Mouse (Mus musculus) megakaryocyte, embryonic 14.5 days (primary cell): ENCODE data around the gene Lingo1. TPM values are rescaled to one million over a fixed set of nuclear protein-coding genes. Genes with fewer than 3 reads are reported as not detected.

Source experiments
- H3K27me3 ChIP-seq: replicated peaks from 2 replicates; pipeline ENCODE3; 2012; ENCODE audit warnings: inconsistent platforms
- H3K36me3 ChIP-seq: replicated peaks from 2 replicates; pipeline ENCODE3; 2012; ENCODE audit warnings: low read length, inconsistent platforms, mixed read lengths
- H3K4me1 ChIP-seq: 2 replicates; pipeline ENCODE4 v1.6.1; 2012; ENCODE audit warnings: inconsistent platforms
- H3K4me3 ChIP-seq: replicated peaks from 2 replicates; pipeline ENCODE3; 2012; ENCODE audit warnings: moderate library complexity, mild to moderate bottlenecking, inconsistent platforms
- H3K9me3 ChIP-seq: 2 replicates; pipeline ENCODE4 v1.6.1; 2012; ENCODE audit warnings: inconsistent platforms
- FLI1 ChIP-seq: IDR thresholded peaks from 2 replicates; pipeline ENCODE4 v1.6.1; 2012; ENCODE audit warnings: low read length, inconsistent platforms, mixed read lengths
- GATA1 ChIP-seq: IDR thresholded peaks from 3 replicates; pipeline ENCODE4 v1.6.1; 2012; ENCODE audit warnings: mixed read lengths, low read length, inconsistent platforms, borderline replicate concordance
- polyA plus RNA-seq: library from polyadenylated mRNA; stranded (reverse); fragments of >175 nt; gene quantifications from 2 replicates; pipeline ENCODE4 v1.2.3, GENCODE M21; 2012; ENCODE audit warnings: low replicate concordance; ENCODE audit not compliant: insufficient read depth

Lingo1 gene
- polyA plus RNA-seq, 1 experiment: 15.1 TPM

GRCm38 (mm10) chr9:56612798-56613183, 183.5 kb downstream of the Lingo1 start:
- H3K27me3 ChIP-seq: peaks cover 64% of the 10 kb centered on the region
- no peaks in the 10 kb centered on the region for H3K9me3 ChIP-seq
- no peaks in the 10 kb centered on the region for H3K36me3 ChIP-seq
- H3K4me3 ChIP-seq: no peak overlapping the region
- no peak for TF ChIP-seq FLI1
- no peak for TF ChIP-seq GATA1
- H3K4me1 ChIP-seq: peaks cover 11% of the 10 kb centered on the region; the same call in 1 of the 2 replicates

GRCm38 (mm10) chr9:56611912-56612797, 184.1 kb downstream of the Lingo1 start:
- H3K4me1 ChIP-seq: peaks cover 11% of the 10 kb centered on the region; the same call in 1 of the 2 replicates
- H3K36me3 ChIP-seq: no peaks in the 10 kb centered on the region
- no peak overlapping the region for H3K4me3 ChIP-seq
- no peak for TF ChIP-seq GATA1
- no peak for TF ChIP-seq FLI1
- H3K27me3 ChIP-seq: peaks cover 64% of the 10 kb centered on the region
- H3K9me3 ChIP-seq: no peaks in the 10 kb centered on the region

GRCm38 (mm10) chr9:56610955-56611354, 185.3 kb downstream of the Lingo1 start:
- TF ChIP-seq GATA1 (no peak), FLI1 (no peak)
- Histone ChIP-seq H3K36me3 (no peaks in the 10 kb centered on the region), H3K27me3 (peaks cover 54% of the 10 kb centered on the region), H3K4me1 (peaks cover 11% of the 10 kb centered on the region; the same call in 1 of the 2 replicates), H3K4me3 (no peak overlapping the region), H3K9me3 (no peaks in the 10 kb centered on the region)

- peaks cover 57% of the 10 kb centered on the region for H3K27me3 ChIP-seq
- H3K36me3 ChIP-seq: no peaks in the 10 kb centered on the region
- H3K9me3 ChIP-seq: no peaks in the 10 kb centered on the region
- no peak overlapping the region for H3K4me3 ChIP-seq
- TF ChIP-seq FLI1 (no peak), GATA1 (no peak)
- peaks cover 11% of the 10 kb centered on the region; the same call in 1 of the 2 replicates for H3K4me1 ChIP-seq
Observed at GRCm38 (mm10) chr9:56610466-56610865, 185.8 kb downstream of the Lingo1 start.

- peaks cover 11% of the 10 kb centered on the region; the same call in 1 of the 2 replicates for H3K4me1 ChIP-seq
- peaks cover 59% of the 10 kb centered on the region for H3K27me3 ChIP-seq
- TF ChIP-seq GATA1 (no peak), FLI1 (no peak)
Observed at GRCm38 (mm10) chr9:56609486-56609885, 186.8 kb downstream of the Lingo1 start.

GRCm38 (mm10) chr9:56608691-56609351, 187.4 kb downstream of the Lingo1 start:
- no peak overlapping the region for H3K4me3 ChIP-seq
- H3K36me3 ChIP-seq: no peaks in the 10 kb centered on the region
- peaks cover 11% of the 10 kb centered on the region; the same call in 1 of the 2 replicates for H3K4me1 ChIP-seq
- no peaks in the 10 kb centered on the region for H3K9me3 ChIP-seq
- H3K27me3 ChIP-seq: peaks cover 60% of the 10 kb centered on the region
- TF ChIP-seq GATA1: no peak
- no peak for TF ChIP-seq FLI1

More at GRCm38 (mm10) chr9:56609486-56609885, 186.8 kb downstream of the Lingo1 start:
- H3K4me3 ChIP-seq: no peak overlapping the region
- no peaks in the 10 kb centered on the region for H3K9me3 ChIP-seq
- no peaks in the 10 kb centered on the region for H3K36me3 ChIP-seq

GRCm38 (mm10) chr9:56606082-56606740, 190.1 kb downstream of the Lingo1 start:
- peaks cover 6% of the 10 kb centered on the region; the same call in 1 of the 2 replicates for H3K4me1 ChIP-seq
- TF ChIP-seq GATA1 (no peak), FLI1 (no peak)
- H3K9me3 ChIP-seq: no peaks in the 10 kb centered on the region
- H3K27me3 ChIP-seq: peaks cover 53% of the 10 kb centered on the region
- no peaks in the 10 kb centered on the region for H3K36me3 ChIP-seq
- H3K4me3 ChIP-seq: no peak overlapping the region

- H3K9me3 ChIP-seq: no peaks in the 10 kb centered on the region
- peaks cover 52% of the 10 kb centered on the region for H3K27me3 ChIP-seq
- peaks cover 6% of the 10 kb centered on the region; the same call in 1 of the 2 replicates for H3K4me1 ChIP-seq
- H3K4me3 ChIP-seq: no peak overlapping the region
- no peak for TF ChIP-seq FLI1
- TF ChIP-seq GATA1: no peak
- no peaks in the 10 kb centered on the region for H3K36me3 ChIP-seq
Observed at GRCm38 (mm10) chr9:56605443-56605806, 190.8 kb downstream of the Lingo1 start.

- no peaks in the 10 kb centered on the region for H3K9me3 ChIP-seq
- no peak for TF ChIP-seq FLI1
- TF ChIP-seq GATA1: no peak
- no peaks in the 10 kb centered on the region for H3K36me3 ChIP-seq
- peaks cover 52% of the 10 kb centered on the region for H3K27me3 ChIP-seq
- no peak overlapping the region for H3K4me3 ChIP-seq
- peaks cover 6% of the 10 kb centered on the region; the same call in 1 of the 2 replicates for H3K4me1 ChIP-seq
Observed at GRCm38 (mm10) chr9:56604797-56605442, 191.3 kb downstream of the Lingo1 start.
